Mouse (Mus musculus): ENCODE measurements around the gene Rsph6a. TPM values are rescaled to one million over a fixed set of nuclear protein-coding genes. Genes with fewer than 3 reads are reported as not detected.

Gene Rsph6a
- polyA plus RNA-seq, 1 experiment from 2014 or later: not detected

DNA sequence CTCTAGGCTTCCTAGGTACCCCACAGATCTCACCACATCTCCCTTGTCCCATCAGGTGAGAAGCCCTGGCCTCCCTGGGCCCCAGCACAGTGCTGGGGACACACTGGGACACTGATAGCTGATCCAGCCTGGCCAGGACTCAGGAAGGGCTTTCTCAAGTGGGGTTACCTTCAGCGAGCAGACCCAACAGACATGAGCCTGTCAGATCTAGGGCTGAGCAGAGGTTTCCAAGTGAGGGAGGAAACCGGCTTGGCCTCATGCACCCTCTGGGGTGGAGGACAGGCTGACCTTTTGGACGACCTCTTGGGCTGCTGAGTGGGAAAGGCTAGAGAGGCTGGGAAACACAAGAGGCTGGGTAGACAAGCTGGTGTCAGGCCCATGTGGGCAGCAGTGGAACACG lies 3.3 kb upstream of the Rsph6a start:
- H3K4me2 ChIP-seq (ENCODE audit: low read depth, low read length, severe bottlenecking): no peak overlapping the region
- 75% methylated on average over 4 of the region's 4 CpGs for WGBS

DNA sequence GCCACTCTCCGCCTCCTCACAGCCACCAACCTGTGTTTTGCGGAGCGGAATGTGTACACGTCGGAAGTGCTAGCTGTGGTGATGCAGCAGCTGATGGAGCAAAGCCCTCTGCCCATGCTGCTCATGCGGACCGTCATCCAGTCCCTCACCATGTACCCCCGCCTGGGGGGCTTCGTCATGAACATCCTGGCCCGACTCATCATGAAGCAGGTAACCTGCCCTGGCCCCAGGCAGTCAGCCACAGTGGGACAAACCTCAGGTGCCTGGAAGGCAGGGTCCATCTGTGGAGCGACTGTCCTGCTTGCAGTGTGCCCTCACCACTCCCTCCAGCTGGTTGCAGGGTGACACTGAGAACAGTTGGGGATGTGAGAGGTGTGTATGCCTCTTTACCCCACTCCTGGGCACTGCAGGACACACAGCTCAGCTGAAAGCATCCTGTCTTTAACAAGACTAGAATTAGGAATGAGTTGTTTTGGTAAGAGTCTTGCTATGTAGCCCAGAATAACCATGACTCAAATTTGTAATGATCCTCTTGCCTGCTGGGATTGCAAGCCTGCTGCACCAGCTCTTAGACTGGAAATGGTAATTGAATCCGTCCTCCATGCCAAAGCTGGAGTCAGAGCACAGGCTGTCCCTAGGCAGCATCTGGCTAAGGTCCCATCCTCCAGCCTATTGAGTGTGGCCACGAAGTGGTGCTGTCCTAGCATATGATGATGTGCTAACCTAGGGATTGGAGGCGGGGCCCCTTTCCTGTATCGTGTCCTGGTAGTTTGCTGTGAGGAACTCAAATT lies 1.9 kb upstream of the Rsph6a start:
- ATAC-seq (replicated peaks; ENCODE audit: low FRiP score) (no peak), DNase-seq (ENCODE audit: low spot score) (no peak)
- Histone ChIP-seq H3K4me2 (ENCODE audit: low read depth, low read length, severe bottlenecking) (no peak overlapping the region), H3K9me3 (ENCODE audit: control insufficient read depth, low read length) (no peaks in the 10 kb centered on the region), H3K27ac (ENCODE audit: low read depth, low read length) (no peak overlapping the region), H3K36me3 (ENCODE audit: control insufficient read depth, insufficient read depth, low read length) (peaks cover 19% of the 10 kb centered on the region), H3K27me3 (ENCODE audit: control insufficient read depth, insufficient read depth, low read length) (no peaks in the 10 kb centered on the region), H3K9ac (ENCODE audit: low read length) (no peak overlapping the region), H3K4me1 (replicated peaks; ENCODE audit: control insufficient read depth, insufficient read depth, low read length) (no peaks in the 10 kb centered on the region), H3K4me3 (ENCODE audit: low read depth, low read length) (no peak overlapping the region)
- 90% methylated on average over 15 of the region's 15 CpGs for WGBS

More for the DNA sequence above, 3.3 kb upstream of the Rsph6a start:
- Histone ChIP-seq H3K4me1 (replicated peaks; ENCODE audit: control insufficient read depth, insufficient read depth, low read length) (no peaks in the 10 kb centered on the region), H3K27me3 (ENCODE audit: control insufficient read depth, insufficient read depth, low read length) (no peaks in the 10 kb centered on the region), H3K36me3 (ENCODE audit: control insufficient read depth, insufficient read depth, low read length) (peaks cover 22% of the 10 kb centered on the region), H3K9ac (ENCODE audit: low read length) (no peak overlapping the region), H3K4me3 (ENCODE audit: low read depth, low read length) (no peak overlapping the region), H3K9me3 (ENCODE audit: control insufficient read depth, low read length) (no peaks in the 10 kb centered on the region), H3K27ac (ENCODE audit: low read depth, low read length) (no peak overlapping the region)
- no peak for ATAC-seq (replicated peaks; ENCODE audit: low FRiP score)
- no peak for DNase-seq (ENCODE audit: low spot score)

DNA sequence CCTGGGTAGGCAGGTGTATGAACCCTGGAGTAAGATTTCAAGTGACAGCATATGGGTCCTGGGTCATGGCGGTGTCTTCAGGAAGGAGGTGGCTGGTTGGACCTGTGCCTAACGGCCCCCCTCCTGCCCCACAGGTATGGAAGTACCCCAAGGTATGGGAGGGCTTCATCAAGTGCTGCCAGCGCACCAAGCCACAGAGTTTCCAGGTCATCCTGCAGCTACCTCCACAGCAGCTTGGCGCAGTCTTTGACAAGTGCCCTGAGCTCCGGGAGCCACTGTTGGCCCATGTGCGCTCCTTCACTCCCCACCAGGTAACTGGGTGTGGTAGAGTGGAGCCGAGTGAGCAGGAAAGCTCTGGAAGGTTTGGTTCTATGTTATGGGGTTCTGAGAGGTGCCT lies 1.4 kb upstream of the Rsph6a start:
- H3K9ac ChIP-seq (ENCODE audit: low read length): no peak overlapping the region
- no peaks in the 10 kb centered on the region for H3K4me1 ChIP-seq (replicated peaks; ENCODE audit: control insufficient read depth, insufficient read depth, low read length)
- DNase-seq (ENCODE audit: low spot score) (no peak), ATAC-seq (replicated peaks; ENCODE audit: low FRiP score) (no peak)
- no peak overlapping the region for H3K27ac ChIP-seq (ENCODE audit: low read depth, low read length)
- peaks cover 18% of the 10 kb centered on the region for H3K36me3 ChIP-seq (ENCODE audit: control insufficient read depth, insufficient read depth, low read length)
- no peaks in the 10 kb centered on the region for H3K27me3 ChIP-seq (ENCODE audit: control insufficient read depth, insufficient read depth, low read length)
- WGBS: 90% methylated on average over 7 of the region's 7 CpGs
- no peaks in the 10 kb centered on the region for H3K9me3 ChIP-seq (ENCODE audit: control insufficient read depth, low read length)
- H3K4me2 ChIP-seq (ENCODE audit: low read depth, low read length, severe bottlenecking): no peak overlapping the region
- H3K4me3 ChIP-seq (ENCODE audit: low read depth, low read length): no peak overlapping the region

- H3K4me3 ChIP-seq (ENCODE audit: low read depth, low read length): no peak overlapping the region; the same call in 1 of the 2 replicates
- H3K9me3 ChIP-seq (ENCODE audit: control insufficient read depth, low read length): no peaks in the 10 kb centered on the region
- H3K4me2 ChIP-seq (ENCODE audit: low read depth, low read length, severe bottlenecking): peak overlapping the region; percentile 44; the same call in 1 of the 2 replicates
- ATAC-seq (replicated peaks; ENCODE audit: low FRiP score): no peak
- H3K4me1 ChIP-seq (replicated peaks; ENCODE audit: control insufficient read depth, insufficient read depth, low read length): no peaks in the 10 kb centered on the region
- no peak overlapping the region for H3K27ac ChIP-seq (ENCODE audit: low read depth, low read length)
- no peaks in the 10 kb centered on the region for H3K27me3 ChIP-seq (ENCODE audit: control insufficient read depth, insufficient read depth, low read length)
- 55% methylated on average over 9 of the region's 9 CpGs for WGBS
- peaks cover 10% of the 10 kb centered on the region; the same call in 1 of the 2 replicates for H3K36me3 ChIP-seq (ENCODE audit: control insufficient read depth, insufficient read depth, low read length)
- no peak for DNase-seq (ENCODE audit: low spot score)
- H3K9ac ChIP-seq (ENCODE audit: low read length): peak overlapping the region; percentile 29
These were observed 237 bp downstream of the Rsph6a start for GRCm38 (mm10) chr7:19054777-19055076.

DNA sequence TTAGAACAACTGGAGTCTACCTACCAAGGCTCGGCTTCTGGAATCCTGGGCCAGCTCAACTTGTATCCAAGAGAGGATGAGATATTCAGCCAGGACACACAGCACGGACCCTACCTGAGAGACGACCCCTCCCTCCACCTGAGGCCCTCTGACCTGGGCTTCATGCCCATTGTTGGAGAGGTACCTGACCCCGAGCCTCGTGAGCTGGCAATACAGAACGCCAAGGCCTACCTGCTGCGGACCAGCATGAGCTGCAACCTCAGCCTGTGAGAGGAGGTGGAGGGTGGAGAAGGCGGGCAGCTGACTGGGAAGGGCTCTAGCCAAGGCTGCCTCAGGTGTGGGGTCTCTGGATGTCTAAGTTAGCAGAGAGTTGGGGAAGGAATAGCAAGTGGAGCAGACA lies 618 bp downstream of the Rsph6a start:
- no peak overlapping the region for H3K4me2 ChIP-seq (ENCODE audit: low read depth, low read length, severe bottlenecking)
- no peak overlapping the region for H3K4me3 ChIP-seq (ENCODE audit: low read depth, low read length)
- ATAC-seq (replicated peaks; ENCODE audit: low FRiP score) (no peak), DNase-seq (ENCODE audit: low spot score) (no peak)
- no peak overlapping the region for H3K27ac ChIP-seq (ENCODE audit: low read depth, low read length)
- no peaks in the 10 kb centered on the region for H3K9me3 ChIP-seq (ENCODE audit: control insufficient read depth, low read length)
- WGBS: 88% methylated on average over 8 of the region's 8 CpGs
- no peak overlapping the region for H3K9ac ChIP-seq (ENCODE audit: low read length)
- no peaks in the 10 kb centered on the region for H3K4me1 ChIP-seq (replicated peaks; ENCODE audit: control insufficient read depth, insufficient read depth, low read length)
- H3K36me3 ChIP-seq (ENCODE audit: control insufficient read depth, insufficient read depth, low read length): peaks cover 8% of the 10 kb centered on the region; the same call in 1 of the 2 replicates
- no peaks in the 10 kb centered on the region for H3K27me3 ChIP-seq (ENCODE audit: control insufficient read depth, insufficient read depth, low read length)

DNA sequence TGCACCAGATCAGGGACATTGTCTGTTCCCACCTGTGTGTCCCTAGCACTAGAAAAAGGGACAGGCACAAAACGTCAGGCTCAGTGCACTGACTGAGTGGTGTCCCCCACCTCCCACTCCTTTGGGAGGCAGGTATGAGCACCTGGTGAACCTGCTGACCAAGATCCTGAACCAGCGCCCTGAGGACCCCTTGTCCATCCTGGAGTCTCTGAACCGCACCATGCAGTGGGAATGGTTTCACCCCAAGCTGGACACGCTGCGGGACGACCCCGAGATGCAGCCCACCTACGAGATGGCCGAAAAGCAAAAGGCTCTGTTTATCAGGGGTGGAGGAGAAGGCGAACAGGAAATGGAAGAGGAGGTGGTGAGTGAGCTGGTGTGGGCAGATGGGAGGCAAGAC lies 2.9 kb downstream of the Rsph6a start:
- WGBS: 94% methylated on average over 10 of the region's 10 CpGs
- Histone ChIP-seq H3K9ac (ENCODE audit: low read length) (no peak overlapping the region), H3K4me2 (ENCODE audit: low read depth, low read length, severe bottlenecking) (no peak overlapping the region), H3K36me3 (ENCODE audit: control insufficient read depth, insufficient read depth, low read length) (no peaks in the 10 kb centered on the region), H3K27ac (ENCODE audit: low read depth, low read length) (no peak overlapping the region), H3K27me3 (ENCODE audit: control insufficient read depth, insufficient read depth, low read length) (no peaks in the 10 kb centered on the region), H3K4me1 (replicated peaks; ENCODE audit: control insufficient read depth, insufficient read depth, low read length) (no peaks in the 10 kb centered on the region), H3K9me3 (ENCODE audit: control insufficient read depth, low read length) (no peaks in the 10 kb centered on the region), H3K4me3 (ENCODE audit: low read depth, low read length) (no peak overlapping the region)
- ATAC-seq (replicated peaks; ENCODE audit: low FRiP score) (no peak), DNase-seq (ENCODE audit: low spot score) (no peak)

GRCm38 (mm10) chr7:19065896-19066295 lies 11.4 kb downstream of the Rsph6a start:
- Histone ChIP-seq H3K4me1 (replicated peaks; ENCODE audit: control insufficient read depth, insufficient read depth, low read length) (no peaks in the 10 kb centered on the region), H3K36me3 (ENCODE audit: control insufficient read depth, insufficient read depth, low read length) (no peaks in the 10 kb centered on the region), H3K4me3 (ENCODE audit: low read depth, low read length) (no peak overlapping the region), H3K9ac (ENCODE audit: low read length) (no peak overlapping the region), H3K27ac (ENCODE audit: low read depth, low read length) (no peak overlapping the region), H3K4me2 (ENCODE audit: low read depth, low read length, severe bottlenecking) (no peak overlapping the region), H3K9me3 (ENCODE audit: control insufficient read depth, low read length) (no peaks in the 10 kb centered on the region), H3K27me3 (ENCODE audit: control insufficient read depth, insufficient read depth, low read length) (peaks cover 20% of the 10 kb centered on the region)
- no peak for ATAC-seq (replicated peaks; ENCODE audit: low FRiP score)
- WGBS: 60% methylated on average over 13 of the region's 13 CpGs
- DNase-seq (ENCODE audit: low spot score): no peak

DNA sequence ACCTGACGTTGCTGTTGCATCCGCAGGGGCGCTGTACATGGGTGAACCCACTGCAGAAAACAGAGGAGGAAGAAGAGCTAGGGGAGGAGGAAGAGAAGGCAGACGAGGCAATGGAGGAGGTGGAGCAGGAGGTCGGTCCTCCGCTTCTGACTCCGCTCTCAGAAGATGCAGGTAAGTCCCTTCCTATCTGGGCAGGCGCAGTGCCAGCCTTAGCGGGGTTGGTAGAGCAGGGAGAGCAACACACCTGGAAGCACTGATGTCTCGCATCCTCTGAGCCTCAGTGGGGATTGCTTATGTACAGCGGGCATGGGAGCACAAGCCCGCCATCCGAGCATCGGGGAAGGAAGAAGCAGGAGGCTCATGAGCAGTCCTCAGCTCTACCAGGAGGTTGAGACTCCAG lies 12.6 kb downstream of the Rsph6a start:
- H3K36me3 ChIP-seq (ENCODE audit: control insufficient read depth, insufficient read depth, low read length): no peaks in the 10 kb centered on the region
- H3K27me3 ChIP-seq (ENCODE audit: control insufficient read depth, insufficient read depth, low read length): peaks cover 20% of the 10 kb centered on the region
- WGBS: 53% methylated on average over 14 of the region's 14 CpGs
- H3K4me3 ChIP-seq (ENCODE audit: low read depth, low read length): no peak overlapping the region
- no peak for ATAC-seq (replicated peaks; ENCODE audit: low FRiP score)
- H3K4me1 ChIP-seq (replicated peaks; ENCODE audit: control insufficient read depth, insufficient read depth, low read length): no peaks in the 10 kb centered on the region
- no peak overlapping the region for H3K4me2 ChIP-seq (ENCODE audit: low read depth, low read length, severe bottlenecking)
- no peak for DNase-seq (ENCODE audit: low spot score)
- H3K27ac ChIP-seq (ENCODE audit: low read depth, low read length): no peak overlapping the region
- H3K9me3 ChIP-seq (ENCODE audit: control insufficient read depth, low read length): no peaks in the 10 kb centered on the region
- H3K9ac ChIP-seq (ENCODE audit: low read length): no peak overlapping the region

DNA sequence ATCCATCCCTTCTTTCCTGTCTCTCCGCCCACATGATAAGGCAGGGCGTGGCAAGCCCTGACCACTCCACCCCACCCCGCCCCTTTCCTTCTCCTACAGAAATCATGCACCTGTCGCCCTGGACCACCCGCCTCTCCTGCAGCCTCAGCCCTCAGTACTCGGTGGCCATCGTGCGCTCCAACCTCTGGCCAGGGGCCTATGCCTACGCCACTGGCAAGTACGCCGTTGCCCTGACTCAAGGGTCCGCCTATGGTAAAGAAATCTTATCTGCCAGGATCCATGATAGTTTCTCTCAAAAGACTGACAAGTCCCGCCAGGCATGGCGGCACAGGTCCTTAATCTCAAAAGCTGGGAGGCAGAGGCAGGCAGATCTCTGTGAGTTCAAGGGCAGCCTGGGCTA lies 13.4 kb downstream of the Rsph6a start:
- 69% methylated on average over 13 of the region's 14 CpGs for WGBS
- Histone ChIP-seq H3K4me2 (ENCODE audit: low read depth, low read length, severe bottlenecking) (no peak overlapping the region), H3K9me3 (ENCODE audit: control insufficient read depth, low read length) (no peaks in the 10 kb centered on the region), H3K27me3 (ENCODE audit: control insufficient read depth, insufficient read depth, low read length) (peaks cover 20% of the 10 kb centered on the region), H3K36me3 (ENCODE audit: control insufficient read depth, insufficient read depth, low read length) (no peaks in the 10 kb centered on the region), H3K9ac (ENCODE audit: low read length) (no peak overlapping the region), H3K4me3 (ENCODE audit: low read depth, low read length) (no peak overlapping the region), H3K27ac (ENCODE audit: low read depth, low read length) (no peak overlapping the region), H3K4me1 (replicated peaks; ENCODE audit: control insufficient read depth, insufficient read depth, low read length) (no peaks in the 10 kb centered on the region)
- peak; percentile 50 for DNase-seq (ENCODE audit: low spot score)
- ATAC-seq (replicated peaks; ENCODE audit: low FRiP score): no peak
